Mouse (Mus musculus): Measurements from ENCODE around the gene Gm9049. TPM values are rescaled to one million over a fixed set of nuclear protein-coding genes. Genes with fewer than 3 reads are reported as not detected.
"Not testable (repeated sequence)": the region's sequence is repeated elsewhere in the genome, so short reads cannot be mapped to it uniquely, and the experiment has no call there.

Gm9049 gene
- polyA plus RNA-seq, 1 experiment from 2014 or later, result not detected

- Histone ChIP-seq H3K9ac (replicated peaks; ENCODE audit: low read depth, low read length) (no peak overlapping the region), H3K9me3 (ENCODE audit: control insufficient read depth, low read length) (no peaks in the 10 kb centered on the region), H3K27ac (ENCODE audit: low read depth, low read length) (no peak overlapping the region), H3K4me3 (ENCODE audit: low read depth, low read length) (no peak overlapping the region), H3K4me2 (ENCODE audit: low read depth, low read length) (no peak overlapping the region), H3K4me1 (ENCODE audit: control insufficient read depth, insufficient read depth, low read length) (no peaks in the 10 kb centered on the region), H3K36me3 (ENCODE audit: control insufficient read depth, insufficient read depth, low read length) (no peaks in the 10 kb centered on the region), H3K27me3 (ENCODE audit: control insufficient read depth, insufficient read depth, low read length) (no peaks in the 10 kb centered on the region)
- WGBS, result 88% methylated on average over 8 of the region's 8 CpGs
- no peak for ATAC-seq (ENCODE audit: low read depth)
Observed at GRCm38 (mm10) chr10:118319024-118319423, 34.9 kb downstream of the Gm9049 start.

- 35% methylated on average over 2 of the region's 2 CpGs for WGBS
- not testable (repeated sequence) for H3K9ac ChIP-seq (replicated peaks; ENCODE audit: low read depth, low read length); H3K27ac ChIP-seq (ENCODE audit: low read depth, low read length); H3K4me3 ChIP-seq (ENCODE audit: low read depth, low read length); H3K27me3 ChIP-seq (ENCODE audit: control insufficient read depth, insufficient read depth, low read length); H3K9me3 ChIP-seq (ENCODE audit: control insufficient read depth, low read length); H3K4me2 ChIP-seq (ENCODE audit: low read depth, low read length); H3K4me1 ChIP-seq (ENCODE audit: control insufficient read depth, insufficient read depth, low read length); ATAC-seq (ENCODE audit: low read depth); H3K36me3 ChIP-seq (ENCODE audit: control insufficient read depth, insufficient read depth, low read length)
Observed at GRCm38 (mm10) chr10:118302133-118302532, 51.8 kb downstream of the Gm9049 start.

Other genes with a start within 250 kb of the Gm9049 start
- gene Mdm1, start 212.3 kb downstream of the Gm9049 start, polyA plus RNA-seq (2014; fragmentation: Nextera tagmentation; extraction: Ambion mirVana), result 31.3 and 34.1 TPM in 2 replicates
- gene Il22, start 149.2 kb downstream of the Gm9049 start, polyA plus RNA-seq (2014; fragmentation: Nextera tagmentation; extraction: Ambion mirVana), result 0.24 TPM in 1 of 2 replicates, not detected in the other
- 0.35 and 0.37 TPM in 2 replicates for gene Gm32717, start 113.3 kb downstream of the Gm9049 start, polyA plus RNA-seq (2014; fragmentation: Nextera tagmentation; extraction: Ambion mirVana)
- 0.35 and 0.37 TPM in 2 replicates for gene Gm32802, start 95.4 kb downstream of the Gm9049 start, polyA plus RNA-seq (2014; fragmentation: Nextera tagmentation; extraction: Ambion mirVana)
- gene Iltifb, start 59.1 kb downstream of the Gm9049 start, polyA plus RNA-seq (2014; fragmentation: Nextera tagmentation; extraction: Ambion mirVana), result not detected in 2 replicates
- not detected in 2 replicates for gene Gm9040, start 27.1 kb downstream of the Gm9049 start, polyA plus RNA-seq (2014; fragmentation: Nextera tagmentation; extraction: Ambion mirVana)
- gene Gm9044, start 21.7 kb downstream of the Gm9049 start, polyA plus RNA-seq (2014; fragmentation: Nextera tagmentation; extraction: Ambion mirVana), result not detected in 2 replicates
- gene Gm9045, start 16.3 kb downstream of the Gm9049 start, polyA plus RNA-seq (2014; fragmentation: Nextera tagmentation; extraction: Ambion mirVana), result not detected in 2 replicates
- not detected in 2 replicates for gene Gm9046, start 10.8 kb downstream of the Gm9049 start, polyA plus RNA-seq (2014; fragmentation: Nextera tagmentation; extraction: Ambion mirVana)
- not detected in 2 replicates for gene Gm9048, start 5.4 kb downstream of the Gm9049 start, polyA plus RNA-seq (2014; fragmentation: Nextera tagmentation; extraction: Ambion mirVana)
- not detected in 2 replicates for gene Ifng, start 86.9 kb upstream of the Gm9049 start, polyA plus RNA-seq (2014; fragmentation: Nextera tagmentation; extraction: Ambion mirVana)

Data from neural tube, embryonic 14.5 days (tissue).